Mouse (Mus musculus) midbrain, embryonic 11.5 days (tissue): ENCODE measurements at regions not wholly inside any gene's neighbourhood (a gene's known extent, or its start where the extent isn't known, plus 50 kb on each side); places are given as distances from the start of the nearest gene placed in this dataset.

Experiments
- ATAC-seq: fragments of 200-750 bp; cut with Nextera tagmentation; 2 replicates; pipeline ENCODE4 v1.8.0; 2017; ENCODE audit warnings: moderate TSS enrichment, moderate library complexity; ENCODE audit not compliant: low FRiP score
- DNase-seq: peaks from one replicate; pipeline ENCODE4 v3.0.0; 2015; ENCODE audit warnings: low spot score; ENCODE audit errors: missing footprints
- H3K27ac ChIP-seq: fragments of 300-500 bp; sonication (generic); 2 replicates; pipeline ENCODE4 v1.5.1; 2014; ENCODE audit warnings: low read depth, low read length
- H3K27me3 ChIP-seq: fragments of 300-500 bp; sonication (generic); 2 replicates; pipeline ENCODE4 v1.6.1; 2014; ENCODE audit warnings: mild to moderate bottlenecking, low read length, moderate library complexity, mixed read lengths; ENCODE audit not compliant: control insufficient read depth, insufficient read depth
- H3K36me3 ChIP-seq: fragments of 300-500 bp; sonication (generic); 2 replicates; pipeline ENCODE4 v1.6.1; 2014; ENCODE audit warnings: mild to moderate bottlenecking, low read length, moderate library complexity, mixed read lengths; ENCODE audit not compliant: control insufficient read depth, insufficient read depth
- H3K4me1 ChIP-seq: fragments of 300-500 bp; sonication (generic); 2 replicates; pipeline ENCODE4 v1.6.1; 2014; ENCODE audit warnings: low read length; ENCODE audit not compliant: control insufficient read depth, insufficient read depth
- H3K4me2 ChIP-seq: fragments of 300-500 bp; sonication (generic); 2 replicates; pipeline ENCODE4 v1.6.1; 2014; ENCODE audit warnings: mild to moderate bottlenecking, moderate library complexity
- H3K4me3 ChIP-seq: fragments of 300-500 bp; sonication (generic); 2 replicates; pipeline ENCODE4 v1.5.1; 2014; ENCODE audit warnings: low read depth, low read length
- H3K9ac ChIP-seq: fragments of 300-500 bp; sonication (generic); 2 replicates; pipeline ENCODE4 v1.6.1; 2014; ENCODE audit warnings: low read length
- H3K9me3 ChIP-seq: fragments of 300-500 bp; sonication (generic); 2 replicates; pipeline ENCODE4 v1.6.1; 2016; ENCODE audit warnings: low read length; ENCODE audit not compliant: control insufficient read depth
- WGBS: fragments of 180-500 bp; shearing (Covaris S2); extraction: QIAGEN DNeasy Blood & Tissue Kit; methylation state at CpG from one replicate; pipeline ENCODE4 v1.1.7; 2014; 5-methylcytosine and 5-hydroxymethylcytosine counted together

DNA sequence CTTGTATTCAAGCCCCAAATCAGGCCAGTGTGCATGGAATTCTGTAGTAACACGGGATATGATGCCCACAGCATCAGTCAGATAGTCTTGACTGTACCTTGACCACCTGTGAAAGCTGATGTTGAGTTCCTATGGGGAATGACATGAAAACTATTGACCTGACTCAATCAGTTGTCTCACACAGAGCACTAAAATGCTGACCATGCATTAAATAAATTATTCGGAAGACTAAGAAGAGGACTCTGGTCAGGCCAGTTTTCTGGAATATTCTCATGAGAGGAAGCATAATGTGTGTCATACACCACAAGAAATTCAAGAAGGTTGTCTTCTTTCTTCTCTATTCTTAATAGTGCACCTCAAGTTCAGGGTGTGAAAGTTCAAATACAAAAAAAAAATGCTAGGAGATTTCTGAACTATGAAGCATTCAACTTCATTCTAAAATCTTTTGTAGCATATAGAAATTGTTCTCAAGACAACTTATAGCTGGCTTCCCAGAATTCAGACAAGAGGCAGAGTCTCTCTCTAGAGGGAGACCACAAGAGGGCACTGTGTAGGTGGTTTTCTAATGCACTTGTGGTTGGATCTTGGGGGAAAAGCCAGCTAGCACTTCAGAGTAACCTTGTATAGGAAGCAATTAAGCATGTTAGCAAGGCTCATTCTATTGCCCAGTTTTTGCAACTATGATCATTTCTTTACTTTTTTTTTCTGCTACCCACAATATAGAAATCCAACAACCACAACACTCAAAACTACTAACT lies 279.7 kb downstream of the Nsun3 start:
- 55% methylated on average over 2 of the region's 2 CpGs for WGBS
- no peak overlapping the region for H3K4me3 ChIP-seq
- ATAC-seq (no peak), DNase-seq (peak; percentile 80)
- H3K9ac ChIP-seq: no peak overlapping the region
- H3K36me3 ChIP-seq: no peaks in the 10 kb centered on the region
- no peaks in the 10 kb centered on the region for H3K9me3 ChIP-seq
- no peaks in the 10 kb centered on the region for H3K4me1 ChIP-seq
- H3K4me2 ChIP-seq: no peak overlapping the region
- H3K27ac ChIP-seq: no peak overlapping the region
- H3K27me3 ChIP-seq: no peaks in the 10 kb centered on the region

DNA sequence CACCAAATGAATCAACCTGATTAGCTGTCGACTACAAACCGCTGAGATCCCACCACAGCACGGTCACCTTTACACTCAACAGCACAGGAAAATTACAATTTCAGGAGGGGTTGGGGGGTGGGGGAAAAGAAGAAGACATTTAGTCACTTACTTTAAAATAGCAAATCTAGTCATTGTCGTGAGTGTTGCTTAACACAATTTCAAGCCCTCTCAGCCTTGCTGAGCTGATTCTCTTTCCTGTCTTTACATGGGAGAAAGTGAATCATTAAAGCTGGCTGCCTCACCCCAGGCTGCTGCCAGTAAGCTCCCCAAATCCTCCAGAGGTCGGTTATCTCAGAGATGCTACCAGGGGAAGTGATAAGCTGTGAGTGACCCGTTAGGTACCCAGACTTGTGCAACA lies 285.7 kb downstream of the Nsun3 start:
- Histone ChIP-seq H3K4me2 (no peak overlapping the region), H3K27ac (no peak overlapping the region), H3K9ac (no peak overlapping the region), H3K4me3 (no peak overlapping the region), H3K4me1 (no peaks in the 10 kb centered on the region), H3K27me3 (no peaks in the 10 kb centered on the region), H3K36me3 (no peaks in the 10 kb centered on the region), H3K9me3 (no peaks in the 10 kb centered on the region)
- ATAC-seq (no peak), DNase-seq (no peak)
- 76% methylated on average over 6 of the region's 6 CpGs for WGBS

DNA sequence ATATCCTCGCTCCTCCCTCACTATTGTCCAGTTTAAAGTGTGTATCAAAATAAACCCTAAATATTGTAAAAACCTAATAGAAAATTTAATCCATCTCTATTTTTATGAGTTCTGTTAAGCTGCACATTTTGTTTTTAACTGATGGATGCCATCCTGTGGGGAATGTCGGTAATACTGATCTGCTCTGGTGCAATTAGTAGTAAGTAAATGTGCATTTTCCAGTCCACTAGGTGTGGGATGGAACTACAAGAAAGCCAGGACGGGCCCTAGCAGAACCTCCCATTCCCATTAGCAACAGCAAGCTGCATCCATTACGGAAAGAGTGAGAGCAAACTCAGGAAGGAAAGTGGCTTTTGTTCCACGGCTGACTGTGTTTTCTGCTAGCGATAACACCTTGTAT lies 286.3 kb downstream of the Nsun3 start:
- WGBS: 81% methylated on average over 6 of the region's 6 CpGs
- ATAC-seq (no peak), DNase-seq (no peak)
- no peak overlapping the region for H3K9ac ChIP-seq
- H3K27ac ChIP-seq: no peak overlapping the region
- H3K27me3 ChIP-seq: no peaks in the 10 kb centered on the region
- no peaks in the 10 kb centered on the region for H3K4me1 ChIP-seq
- H3K4me3 ChIP-seq: no peak overlapping the region
- no peaks in the 10 kb centered on the region for H3K9me3 ChIP-seq
- no peak overlapping the region for H3K4me2 ChIP-seq
- H3K36me3 ChIP-seq: no peaks in the 10 kb centered on the region

DNA sequence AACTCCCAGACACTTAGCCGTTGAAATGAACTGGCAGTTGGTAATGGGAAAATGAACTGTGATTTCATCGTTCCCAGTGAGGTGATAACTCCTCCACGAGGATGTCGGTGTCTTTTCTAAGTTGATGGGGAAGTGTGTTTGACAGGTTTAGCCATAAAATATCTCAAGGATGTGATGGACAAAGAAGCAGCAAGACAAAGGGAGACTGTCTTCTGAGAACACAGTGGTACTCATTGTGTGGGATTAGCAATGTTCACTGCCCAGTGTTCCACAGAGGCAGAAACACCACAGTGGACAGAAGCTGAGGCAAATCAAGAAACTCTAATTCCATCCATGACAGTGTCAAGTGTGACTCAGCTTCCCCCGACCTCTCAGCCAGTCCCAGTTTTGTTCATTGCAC lies 287.9 kb downstream of the Nsun3 start:
- no peaks in the 10 kb centered on the region for H3K36me3 ChIP-seq
- no peaks in the 10 kb centered on the region for H3K27me3 ChIP-seq
- DNase-seq (no peak), ATAC-seq (no peak)
- H3K27ac ChIP-seq: no peak overlapping the region
- WGBS: 85% methylated on average over 5 of the region's 5 CpGs
- H3K4me3 ChIP-seq: no peak overlapping the region
- no peak overlapping the region for H3K4me2 ChIP-seq
- H3K4me1 ChIP-seq: no peaks in the 10 kb centered on the region
- no peaks in the 10 kb centered on the region for H3K9me3 ChIP-seq
- H3K9ac ChIP-seq: no peak overlapping the region

DNA sequence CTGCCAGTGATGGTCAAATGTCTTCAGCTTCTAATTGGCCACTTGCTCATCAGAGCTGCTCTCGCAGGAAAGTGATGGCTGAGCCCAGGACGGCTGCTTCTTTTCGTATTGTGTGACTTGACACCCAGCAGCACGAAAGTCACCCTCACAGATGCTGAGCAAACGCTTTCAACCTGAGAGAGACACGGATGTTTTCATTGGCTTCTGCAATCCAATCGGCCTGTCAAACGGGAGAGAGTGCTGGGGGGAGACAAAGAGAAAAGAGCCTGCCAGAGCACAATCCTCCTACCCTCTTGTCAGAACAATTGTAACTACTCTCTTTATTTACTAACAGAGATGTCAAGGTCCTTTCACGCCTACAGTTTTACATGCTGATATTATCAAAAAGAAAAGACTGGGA lies 289.9 kb downstream of the Nsun3 start:
- Histone ChIP-seq H3K4me3 (no peak overlapping the region), H3K9ac (no peak overlapping the region), H3K36me3 (no peaks in the 10 kb centered on the region), H3K27ac (no peak overlapping the region), H3K27me3 (no peaks in the 10 kb centered on the region), H3K4me2 (no peak overlapping the region), H3K4me1 (no peaks in the 10 kb centered on the region), H3K9me3 (no peaks in the 10 kb centered on the region)
- ATAC-seq: no peak
- WGBS: 38% methylated on average over 9 of the region's 9 CpGs
- no peak for DNase-seq

DNA sequence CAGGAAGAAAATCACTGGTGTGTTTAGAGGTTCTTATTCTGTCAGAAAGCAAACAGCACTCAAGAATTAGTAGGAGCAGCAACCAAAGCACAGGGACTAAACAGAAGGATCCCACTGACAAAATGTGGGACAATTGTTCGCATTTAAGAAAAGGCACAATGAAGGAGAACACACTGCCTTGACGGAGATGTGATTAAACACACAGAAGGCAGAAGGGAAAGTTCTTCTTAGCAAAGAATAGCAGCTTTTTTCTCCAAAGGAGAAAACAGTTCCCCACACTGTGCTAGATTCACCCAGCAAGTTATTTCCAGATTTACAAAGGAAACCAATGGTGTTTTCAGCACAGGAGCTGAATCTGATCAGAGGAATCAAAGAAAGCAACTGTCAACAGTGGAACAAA lies 316.5 kb downstream of the Nsun3 start:
- Histone ChIP-seq H3K36me3 (no peaks in the 10 kb centered on the region), H3K9ac (no peak overlapping the region), H3K4me1 (no peaks in the 10 kb centered on the region), H3K4me2 (no peak overlapping the region), H3K4me3 (no peak overlapping the region), H3K27me3 (no peaks in the 10 kb centered on the region), H3K9me3 (no peaks in the 10 kb centered on the region), H3K27ac (no peak overlapping the region)
- ATAC-seq (no peak), DNase-seq (no peak)
- WGBS: 51% methylated on average over 2 of the region's 2 CpGs

DNA sequence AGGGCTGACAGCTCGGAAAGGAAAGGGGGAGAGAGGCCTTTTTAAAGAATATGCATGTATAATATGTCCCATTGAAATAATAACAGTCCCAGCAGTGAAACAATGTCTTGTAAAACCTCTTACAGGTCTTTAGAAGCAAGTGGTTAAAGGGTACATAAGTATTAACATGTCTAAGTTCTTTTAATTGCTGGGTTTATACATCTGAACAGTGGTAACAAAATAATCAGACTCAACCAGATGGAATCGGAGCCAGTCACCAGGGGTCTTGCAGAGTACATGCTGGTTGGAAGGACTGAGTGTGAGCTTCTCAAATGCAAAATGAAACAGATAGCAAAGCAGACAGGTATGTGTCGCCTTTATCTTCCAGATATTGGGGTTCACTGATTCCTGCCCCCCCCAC lies 317.3 kb downstream of the Nsun3 start:
- WGBS: 75% methylated on average over 3 of the region's 3 CpGs
- Histone ChIP-seq H3K9ac (no peak overlapping the region), H3K4me3 (no peak overlapping the region), H3K27me3 (no peaks in the 10 kb centered on the region), H3K4me2 (no peak overlapping the region), H3K4me1 (no peaks in the 10 kb centered on the region), H3K27ac (no peak overlapping the region), H3K36me3 (no peaks in the 10 kb centered on the region), H3K9me3 (no peaks in the 10 kb centered on the region)
- ATAC-seq (no peak), DNase-seq (no peak)

DNA sequence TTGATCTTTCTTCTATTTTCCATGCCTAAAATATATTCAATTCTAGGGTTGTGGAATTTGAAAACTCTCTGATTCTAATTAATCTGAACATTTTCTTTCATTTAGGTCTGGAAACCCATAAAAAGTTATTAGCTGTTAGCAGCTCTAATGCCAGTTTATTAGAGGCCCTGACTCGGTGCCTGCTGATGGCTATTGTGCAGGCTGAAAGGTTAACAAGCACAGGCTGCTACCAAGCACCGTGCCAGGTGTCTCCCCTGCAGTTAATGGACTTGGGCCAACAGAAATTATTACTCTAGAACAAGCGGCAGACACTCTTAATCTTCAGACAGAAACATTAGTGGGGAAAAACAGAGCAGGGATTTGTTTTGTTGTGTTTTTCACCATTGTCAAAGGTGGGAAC lies 317.8 kb downstream of the Nsun3 start:
- Histone ChIP-seq H3K4me3 (no peak overlapping the region), H3K36me3 (no peaks in the 10 kb centered on the region), H3K9ac (no peak overlapping the region), H3K4me1 (no peaks in the 10 kb centered on the region), H3K27ac (no peak overlapping the region), H3K4me2 (no peak overlapping the region), H3K9me3 (no peaks in the 10 kb centered on the region), H3K27me3 (no peaks in the 10 kb centered on the region)
- ATAC-seq: no peak
- WGBS: 68% methylated on average over 3 of the region's 3 CpGs
- DNase-seq: no peak

DNA sequence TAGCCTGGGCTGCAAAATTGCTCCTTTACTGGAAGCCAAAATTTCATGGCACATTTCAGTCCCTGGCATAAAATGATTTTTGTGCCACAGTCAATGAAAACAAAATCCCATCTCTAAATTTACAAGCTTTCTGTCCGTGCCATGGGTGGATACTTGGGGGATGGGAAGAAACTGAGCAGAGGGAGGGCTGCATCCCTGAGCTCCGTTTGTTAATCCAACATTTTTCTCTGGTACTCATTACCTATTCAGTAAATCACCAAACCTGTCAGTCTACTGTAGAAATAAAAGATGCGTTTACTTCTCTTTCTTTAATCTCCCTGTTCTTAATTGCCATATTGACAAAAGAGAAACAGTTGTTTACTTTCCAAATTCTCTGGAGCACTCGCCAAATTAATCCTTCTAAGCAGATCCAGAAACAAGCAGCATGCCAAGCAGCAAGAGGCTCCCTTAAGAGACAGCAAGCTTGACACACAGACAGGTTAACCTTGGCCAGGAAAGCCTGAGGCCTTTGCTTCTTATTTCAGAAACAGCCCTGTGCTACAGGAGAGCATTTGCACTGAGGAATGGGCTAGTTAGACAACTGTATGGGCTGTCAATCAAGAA lies 326.6 kb downstream of the Nsun3 start:
- ATAC-seq (no peak), DNase-seq (no peak)
- Histone ChIP-seq H3K36me3 (no peaks in the 10 kb centered on the region), H3K27me3 (no peaks in the 10 kb centered on the region), H3K4me1 (no peaks in the 10 kb centered on the region), H3K27ac (no peak overlapping the region), H3K4me2 (no peak overlapping the region), H3K9ac (no peak overlapping the region), H3K4me3 (no peak overlapping the region), H3K9me3 (no peaks in the 10 kb centered on the region)
- WGBS: 51% methylated on average over 4 of the region's 4 CpGs
